Mouse (Mus musculus) heart, embryonic 11.5 days (tissue): ENCODE measurements around the gene Ergic1. TPM values are rescaled to one million over a fixed set of nuclear protein-coding genes. Genes with fewer than 3 reads are reported as not detected.

ENCODE experiments used
- ATAC-seq: fragments of 200-750 bp; cut with Nextera tagmentation; replicated peaks from 2 replicates; pipeline ENCODE4 v1.8.0; 2017; ENCODE audit warnings: moderate library complexity; ENCODE audit not compliant: insufficient number of reproducible peaks, low FRiP score, low TSS enrichment
- H3K27ac ChIP-seq: fragments of 300-500 bp; sonication (generic); 2 replicates; pipeline ENCODE4 v1.5.1; 2014; ENCODE audit warnings: mild to moderate bottlenecking, low read depth, low read length
- H3K27me3 ChIP-seq: fragments of 300-500 bp; sonication (generic); 2 replicates; pipeline ENCODE4 v1.6.1; 2014; ENCODE audit warnings: mild to moderate bottlenecking, low read length, mixed read lengths; ENCODE audit not compliant: control insufficient read depth, insufficient read depth
- H3K36me3 ChIP-seq: fragments of 300-500 bp; sonication (generic); 2 replicates; pipeline ENCODE4 v1.6.1; 2014; ENCODE audit warnings: mild to moderate bottlenecking, low read length, moderate library complexity, mixed read lengths; ENCODE audit not compliant: control insufficient read depth, insufficient read depth
- H3K4me1 ChIP-seq: fragments of 300-500 bp; sonication (generic); 2 replicates; pipeline ENCODE4 v1.6.1; 2014; ENCODE audit warnings: low read length; ENCODE audit not compliant: control insufficient read depth, insufficient read depth
- H3K4me2 ChIP-seq: fragments of 300-500 bp; sonication (generic); 2 replicates; pipeline ENCODE4 v1.6.1; 2014; ENCODE audit warnings: mild to moderate bottlenecking, moderate library complexity
- H3K4me3 ChIP-seq: fragments of 300-500 bp; sonication (generic); 2 replicates; pipeline ENCODE4 v1.5.1; 2014; ENCODE audit warnings: low read depth, low read length
- H3K9ac ChIP-seq: fragments of 300-500 bp; sonication (generic); 2 replicates; pipeline ENCODE4 v1.6.1; 2014; ENCODE audit warnings: mild to moderate bottlenecking, low read depth, low read length, moderate library complexity
- H3K9me3 ChIP-seq: fragments of 300-500 bp; sonication (generic); replicated peaks from 2 replicates; pipeline ENCODE4 v1.6.1; 2016; ENCODE audit warnings: low read length; ENCODE audit not compliant: control insufficient read depth
- WGBS: fragments of 180-500 bp; shearing (Covaris S2); extraction: QIAGEN DNeasy Blood & Tissue Kit; methylation state at CpG from one replicate; pipeline ENCODE4 v1.1.7; 2014; ENCODE audit not compliant: insufficient replicate concordance; 5-methylcytosine and 5-hydroxymethylcytosine counted together
- polyA plus RNA-seq: library from polyadenylated mRNA; unstranded; fragments of >200 nt; fragmentation: Nextera tagmentation; extraction: Ambion mirVana; gene quantifications from 2 replicates; pipeline ENCODE4 v1.2.1, GENCODE M21; 2014

Ergic1 gene
- polyA plus RNA-seq, 1 experiment from 2014 or later = 147 TPM

- no peak for ATAC-seq
- no peak overlapping the region for H3K4me2 ChIP-seq
- H3K9me3 ChIP-seq = no peaks in the 10 kb centered on the region
- H3K36me3 ChIP-seq = no peaks in the 10 kb centered on the region
- WGBS = 79% methylated on average over 5 of the region's 5 CpGs
- H3K27me3 ChIP-seq = no peaks in the 10 kb centered on the region
- H3K27ac ChIP-seq = no peak overlapping the region
- no peak overlapping the region for H3K4me3 ChIP-seq
- H3K9ac ChIP-seq = no peak overlapping the region
- H3K4me1 ChIP-seq = peaks cover 43% of the 10 kb centered on the region
Observed at GRCm38 (mm10) chr17:26533871-26534372, 27.4 kb upstream of the Ergic1 start.

GRCm38 (mm10) chr17:26534695-26535094, 26.6 kb upstream of the Ergic1 start:
- no peaks in the 10 kb centered on the region for H3K9me3 ChIP-seq
- 66% methylated on average over 5 of the region's 5 CpGs for WGBS

GRCm38 (mm10) chr17:26535251-26536136, 25.8 kb upstream of the Ergic1 start:
- H3K4me1 ChIP-seq = peaks cover 30% of the 10 kb centered on the region
- H3K27ac ChIP-seq = peak overlapping the region; percentile 74
- no peaks in the 10 kb centered on the region for H3K9me3 ChIP-seq
- H3K36me3 ChIP-seq = no peaks in the 10 kb centered on the region
- ATAC-seq = 0 out of 2 replicates have a peak, but pooled peaks have one; percentile 29
- H3K4me3 ChIP-seq = no peak overlapping the region
- WGBS = 61% methylated on average over 7 of the region's 7 CpGs
- peak overlapping the region; percentile 39; the same call in 1 of the 2 replicates for H3K9ac ChIP-seq
- peak overlapping the region; percentile 22 for H3K4me2 ChIP-seq
- H3K27me3 ChIP-seq = no peaks in the 10 kb centered on the region

More at GRCm38 (mm10) chr17:26534695-26535094, 26.6 kb upstream of the Ergic1 start:
- H3K27me3 ChIP-seq = no peaks in the 10 kb centered on the region
- no peak for ATAC-seq
- H3K4me3 ChIP-seq = no peak overlapping the region
- H3K4me2 ChIP-seq = peak overlapping the region; percentile 22; the same call in 1 of the 2 replicates
- peaks cover 38% of the 10 kb centered on the region for H3K4me1 ChIP-seq
- H3K9ac ChIP-seq = no peak overlapping the region
- peak overlapping the region; percentile 74; the same call in 1 of the 2 replicates for H3K27ac ChIP-seq
- no peaks in the 10 kb centered on the region for H3K36me3 ChIP-seq

GRCm38 (mm10) chr17:26537722-26538471, 23.4 kb upstream of the Ergic1 start:
- Histone ChIP-seq H3K4me3 (no peak overlapping the region), H3K4me2 (peak overlapping the region; percentile 29; the same call in 1 of the 2 replicates), H3K9me3 (no peaks in the 10 kb centered on the region), H3K27me3 (no peaks in the 10 kb centered on the region), H3K27ac (no peak overlapping the region), H3K36me3 (no peaks in the 10 kb centered on the region), H3K4me1 (peaks cover 22% of the 10 kb centered on the region), H3K9ac (peak overlapping the region; percentile 12; the same call in 1 of the 2 replicates)
- WGBS = 37% methylated on average over 6 of the region's 6 CpGs
- 0 out of 2 replicates have a peak, but pooled peaks have one; percentile 63 for ATAC-seq

- Histone ChIP-seq H3K4me1 (peaks cover 22% of the 10 kb centered on the region), H3K27me3 (no peaks in the 10 kb centered on the region), H3K36me3 (no peaks in the 10 kb centered on the region), H3K4me2 (no peak overlapping the region), H3K9ac (no peak overlapping the region), H3K4me3 (no peak overlapping the region), H3K9me3 (no peaks in the 10 kb centered on the region), H3K27ac (no peak overlapping the region)
- 86% methylated on average over 5 of the region's 5 CpGs for WGBS
- ATAC-seq = no peak
Observed at GRCm38 (mm10) chr17:26540083-26540482, 21.2 kb upstream of the Ergic1 start.

- no peak overlapping the region for H3K4me3 ChIP-seq
- H3K27ac ChIP-seq = no peak overlapping the region
- no peaks in the 10 kb centered on the region for H3K9me3 ChIP-seq
- ATAC-seq = no peak
- no peak overlapping the region for H3K4me2 ChIP-seq
- no peaks in the 10 kb centered on the region for H3K36me3 ChIP-seq
- H3K27me3 ChIP-seq = no peaks in the 10 kb centered on the region
- WGBS = 60% methylated on average over 8 of the region's 8 CpGs
- 0 out of 2 replicates have a peak overlapping the region, but pooled peaks have one; percentile 24 for H3K9ac ChIP-seq
- peaks cover 15% of the 10 kb centered on the region for H3K4me1 ChIP-seq
Observed at GRCm38 (mm10) chr17:26544319-26544963, 16.8 kb upstream of the Ergic1 start.

- Histone ChIP-seq H3K9me3 (no peaks in the 10 kb centered on the region), H3K4me1 (peaks cover 26% of the 10 kb centered on the region), H3K27me3 (no peaks in the 10 kb centered on the region), H3K27ac (peak overlapping the region; percentile 73; the same call in 1 of the 2 replicates), H3K4me2 (peak overlapping the region; percentile 14; the same call in 1 of the 2 replicates), H3K9ac (no peak overlapping the region), H3K36me3 (no peaks in the 10 kb centered on the region), H3K4me3 (no peak overlapping the region)
- 38% methylated on average over 7 of the region's 7 CpGs for WGBS
- ATAC-seq = no peak; the same call in 1 of the 2 replicates
Observed at GRCm38 (mm10) chr17:26547771-26548170, 13.5 kb upstream of the Ergic1 start.

- Histone ChIP-seq H3K4me1 (peaks cover 26% of the 10 kb centered on the region), H3K4me3 (no peak overlapping the region), H3K36me3 (no peaks in the 10 kb centered on the region), H3K27me3 (no peaks in the 10 kb centered on the region), H3K4me2 (no peak overlapping the region), H3K27ac (no peak overlapping the region), H3K9ac (no peak overlapping the region), H3K9me3 (no peaks in the 10 kb centered on the region)
- WGBS = 5% methylated on average over 4 of the region's 5 CpGs
- no peak for ATAC-seq
Observed at GRCm38 (mm10) chr17:26548566-26548965, 12.7 kb upstream of the Ergic1 start.
